Mouse (Mus musculus) lung, embryonic 14.5 days (tissue): ENCODE measurements at regions not wholly inside any gene's neighbourhood (a gene's known extent, or its start where the extent isn't known, plus 50 kb on each side); places are given as distances from the start of the nearest gene placed in this dataset.

Experiments
- ATAC-seq: fragments of 200-750 bp; cut with Nextera tagmentation; 2 replicates; pipeline ENCODE4 v1.8.0; 2017; ENCODE audit warnings: mild to moderate bottlenecking, moderate TSS enrichment, moderate library complexity; ENCODE audit not compliant: insufficient read depth
- DNase-seq: peaks from one replicate; pipeline ENCODE4 v3.0.0-alpha.2; 2015
- H3K27ac ChIP-seq: fragments of 300-500 bp; sonication (generic); 2 replicates; pipeline ENCODE4 v1.5.1; 2014; ENCODE audit warnings: low read depth, mild to moderate bottlenecking, moderate library complexity
- H3K27me3 ChIP-seq: fragments of 300-500 bp; sonication (generic); 2 replicates; pipeline ENCODE4 v1.6.1; 2014; ENCODE audit warnings: low read length, control low read depth; ENCODE audit not compliant: insufficient read depth
- H3K36me3 ChIP-seq: fragments of 300-500 bp; sonication (generic); 2 replicates; pipeline ENCODE4 v1.6.1; 2014; ENCODE audit warnings: control low read depth; ENCODE audit not compliant: insufficient read depth
- H3K4me1 ChIP-seq: fragments of 300-500 bp; sonication (generic); 2 replicates; pipeline ENCODE4 v1.6.1; 2014; ENCODE audit warnings: antibody characterized with exemption, control low read depth; ENCODE audit not compliant: insufficient read depth
- H3K4me2 ChIP-seq: fragments of 300-500 bp; sonication (generic); 2 replicates; pipeline ENCODE4 v1.6.1; 2014; ENCODE audit warnings: mild to moderate bottlenecking
- H3K4me3 ChIP-seq: fragments of 300-500 bp; sonication (generic); 2 replicates; pipeline ENCODE4 v1.5.1; 2014; ENCODE audit warnings: low read depth, low read length
- H3K9ac ChIP-seq: fragments of 300-500 bp; sonication (generic); 2 replicates; pipeline ENCODE4 v1.6.1; 2014
- H3K9me3 ChIP-seq: fragments of 300-500 bp; sonication (generic); 2 replicates; pipeline ENCODE4 v1.6.1; 2016; ENCODE audit warnings: low read depth, low read length, control low read depth
- CTCF ChIP-seq: IDR thresholded peaks from 2 replicates; pipeline ENCODE4 v1.5.1; 2016; ENCODE audit warnings: antibody characterized with exemption, low read depth
- WGBS: fragments of 180-500 bp; shearing (Covaris S2); extraction: QIAGEN DNeasy Blood & Tissue Kit; methylation state at CpG from one replicate; pipeline ENCODE4 v1.1.7; 2014; 5-methylcytosine and 5-hydroxymethylcytosine counted together

DNA sequence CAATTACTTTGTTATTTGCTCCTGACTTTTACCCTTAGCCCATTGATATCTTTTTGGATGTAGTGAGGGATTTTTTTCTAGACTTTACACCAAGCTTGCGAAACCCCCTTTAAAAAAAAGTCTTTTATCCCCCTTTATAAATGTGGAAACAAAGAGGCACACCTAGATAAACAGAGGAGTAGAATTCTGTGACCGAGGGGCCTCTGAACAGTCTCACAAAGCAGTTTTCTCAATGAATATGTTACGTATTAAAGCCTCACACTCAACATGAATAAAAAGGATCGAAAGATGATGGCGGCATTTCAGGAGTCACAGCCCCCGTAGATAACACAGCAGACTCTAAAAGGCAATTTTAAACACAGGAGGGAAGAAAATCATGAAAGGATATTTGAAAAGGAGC, 104.2 kb downstream of the Fgf9 start:
- H3K27me3 ChIP-seq = no peaks in the 10 kb centered on the region
- H3K4me2 ChIP-seq = no peak overlapping the region
- no peak overlapping the region for H3K4me3 ChIP-seq
- H3K4me1 ChIP-seq = peaks cover 3% of the 10 kb centered on the region; the same call in 1 of the 2 replicates
- H3K9ac ChIP-seq = no peak overlapping the region
- H3K36me3 ChIP-seq = no peaks in the 10 kb centered on the region
- no peak overlapping the region for H3K27ac ChIP-seq
- TF ChIP-seq CTCF = no peak
- H3K9me3 ChIP-seq = no peaks in the 10 kb centered on the region
- DNase-seq (no peak), ATAC-seq (no peak)
- WGBS = 54% methylated on average over 6 of the region's 6 CpGs

DNA sequence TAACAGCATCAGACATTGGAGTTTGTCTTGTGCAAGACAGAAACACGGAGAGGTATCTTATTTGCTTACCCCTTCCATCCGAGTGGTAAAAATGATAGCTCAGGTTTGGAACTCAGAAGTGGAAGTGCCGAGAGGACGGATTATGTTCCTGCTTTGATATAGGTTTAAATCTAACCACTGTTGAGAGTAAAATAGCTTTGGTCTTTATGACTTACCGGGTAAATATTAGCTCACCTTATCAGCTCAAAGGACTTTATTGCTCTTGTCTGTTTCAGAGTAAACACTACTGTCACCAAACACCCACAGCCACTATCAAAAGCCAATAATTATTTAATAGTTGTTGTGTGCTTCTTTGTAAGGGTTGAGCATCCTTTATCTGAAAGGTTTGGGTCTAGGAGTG, 98.6 kb downstream of the Fgf9 start:
- ATAC-seq = no peak

More for the DNA sequence above, 98.6 kb downstream of the Fgf9 start:
- H3K9me3 ChIP-seq = no peaks in the 10 kb centered on the region
- H3K4me3 ChIP-seq = no peak overlapping the region
- H3K4me1 ChIP-seq = no peaks in the 10 kb centered on the region
- no peak for TF ChIP-seq CTCF
- no peaks in the 10 kb centered on the region for H3K36me3 ChIP-seq
- no peaks in the 10 kb centered on the region for H3K27me3 ChIP-seq
- no peak for DNase-seq
- no peak overlapping the region for H3K9ac ChIP-seq
- H3K27ac ChIP-seq = no peak overlapping the region
- no peak overlapping the region for H3K4me2 ChIP-seq
- WGBS = 42% methylated on average over 5 of the region's 5 CpGs
